Mouse (Mus musculus) thymus, postnatal 25 days (tissue): Measurements from ENCODE around the gene Gpr84.

Experiments
- DNase-seq: peaks from one replicate; pipeline ENCODE4 v3.0.0; 2022

The Gpr84 gene

DNA sequence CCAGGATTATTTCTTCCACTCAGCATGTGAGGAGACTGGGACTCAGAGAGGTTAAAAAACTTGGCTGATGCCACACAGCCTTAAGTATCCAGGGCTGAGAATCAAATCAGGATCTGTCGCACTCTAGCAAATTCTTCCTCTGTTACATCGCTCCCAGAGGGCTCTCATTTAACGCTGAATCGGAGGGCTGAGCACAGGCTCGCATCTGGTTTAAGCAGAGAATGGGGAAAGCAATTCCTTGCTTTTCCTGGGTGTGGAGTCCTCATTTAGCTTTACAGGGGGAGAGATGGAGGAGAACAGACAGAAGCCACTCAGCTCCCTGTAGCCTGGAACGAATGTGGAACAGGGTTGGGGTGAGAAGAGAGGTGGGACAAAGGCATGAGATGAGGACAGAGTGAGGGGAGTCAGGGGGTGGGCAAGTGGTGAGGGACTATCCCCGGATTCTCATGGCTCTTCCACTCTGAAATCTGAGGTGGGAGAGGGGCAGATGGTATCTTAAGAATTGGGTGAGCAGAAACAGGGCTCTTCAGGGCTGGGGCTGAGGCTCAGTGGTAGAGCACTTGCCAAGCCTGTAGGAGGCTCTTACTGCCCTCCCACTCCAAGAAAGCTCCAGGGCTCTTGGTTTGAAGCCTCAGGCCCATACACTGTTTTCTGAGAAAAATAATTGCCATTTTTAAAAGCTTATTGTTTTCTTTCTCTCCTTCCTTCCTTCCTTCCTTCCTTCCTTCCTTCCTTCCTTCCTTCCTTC, 25.2 kb upstream of the Gpr84 start:
- DNase-seq, result no peak

DNA sequence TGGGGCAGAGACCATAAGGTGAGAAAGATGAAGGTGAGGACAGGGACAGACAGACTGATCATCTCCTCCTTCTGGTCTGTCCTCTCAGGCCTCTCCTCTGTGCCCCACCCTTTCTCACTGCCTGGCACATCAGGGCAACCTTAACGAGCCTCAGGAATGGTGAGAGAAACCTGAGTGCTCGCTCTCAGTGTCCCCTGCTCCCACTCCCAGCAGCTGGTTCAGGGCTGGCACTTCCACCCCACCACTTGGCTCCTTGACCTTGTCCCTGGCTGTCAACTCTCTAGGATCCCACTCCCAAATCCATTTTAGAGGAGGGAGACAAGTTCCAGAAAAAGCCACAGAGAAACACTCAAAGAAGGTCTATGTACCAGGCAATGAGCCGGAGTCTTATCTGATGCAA, 24.6 kb upstream of the Gpr84 start:
- DNase-seq, result no peak

DNA sequence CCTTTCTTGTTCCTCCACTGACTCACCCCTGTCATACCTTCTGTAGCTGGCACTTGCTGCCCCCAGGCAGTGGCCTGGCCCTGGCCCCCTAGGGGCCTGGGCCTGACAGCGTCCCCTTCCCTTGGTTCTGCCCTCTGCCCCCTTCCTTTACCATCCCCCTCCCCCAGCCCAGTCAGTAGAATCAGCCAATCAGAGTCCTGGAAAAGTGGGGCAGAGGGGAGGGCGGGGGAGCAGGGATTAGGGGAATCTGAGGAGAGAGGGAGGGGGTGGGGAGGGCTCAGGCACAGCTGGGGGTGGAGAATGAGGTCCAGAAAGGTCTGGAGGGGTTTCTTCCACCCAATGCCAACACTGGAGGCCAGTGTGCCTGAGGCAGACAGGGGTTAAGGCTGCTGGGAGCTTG, 23.8 kb upstream of the Gpr84 start:
- no peak for DNase-seq

DNA sequence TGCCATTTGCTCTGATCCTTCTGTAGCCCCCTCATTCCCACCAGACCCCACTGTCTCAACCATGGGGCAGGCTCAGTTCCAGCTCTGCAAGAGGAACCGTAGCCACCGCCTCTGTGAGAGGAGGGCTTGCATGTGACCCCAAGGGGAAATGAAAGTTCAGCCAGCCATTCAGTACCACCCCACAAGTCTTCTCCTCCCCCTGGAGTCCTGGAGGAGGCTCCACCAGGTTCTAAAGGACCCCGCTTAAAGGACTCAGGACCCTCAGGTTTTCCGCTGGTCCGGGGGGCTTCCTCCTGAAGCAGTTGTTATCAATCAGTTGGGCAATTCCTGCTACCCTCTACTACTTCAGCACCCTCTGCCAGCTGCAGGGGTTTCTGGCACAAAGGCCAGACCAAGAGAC, 23.3 kb upstream of the Gpr84 start:
- no peak for DNase-seq

DNA sequence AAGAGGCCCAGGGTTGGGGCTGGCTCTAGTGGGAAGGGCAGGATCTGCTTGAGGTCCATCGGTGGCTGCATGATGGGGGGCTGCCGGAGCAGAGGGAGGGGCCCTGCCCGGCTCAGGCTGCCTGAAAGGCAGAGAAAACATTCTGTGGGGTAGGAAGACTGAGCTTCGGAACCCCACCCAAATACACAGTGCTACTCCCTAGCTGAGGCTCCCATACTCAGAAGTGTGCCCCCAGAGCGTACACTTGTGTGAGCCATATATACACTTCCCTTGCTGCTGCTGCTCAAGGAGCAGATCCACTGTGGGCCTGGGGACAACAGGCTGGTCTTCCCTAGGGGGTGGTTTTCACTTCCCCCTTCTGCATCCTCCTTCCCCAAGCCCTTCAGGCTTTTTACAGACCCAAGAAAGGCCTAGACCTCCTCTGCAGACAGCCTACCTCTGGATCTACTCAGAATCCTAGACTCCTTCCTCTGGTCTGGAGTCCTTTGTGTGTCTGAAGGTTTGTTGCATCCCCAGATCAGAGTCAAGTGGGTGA, 22.7 kb upstream of the Gpr84 start:
- DNase-seq, result no peak

DNA sequence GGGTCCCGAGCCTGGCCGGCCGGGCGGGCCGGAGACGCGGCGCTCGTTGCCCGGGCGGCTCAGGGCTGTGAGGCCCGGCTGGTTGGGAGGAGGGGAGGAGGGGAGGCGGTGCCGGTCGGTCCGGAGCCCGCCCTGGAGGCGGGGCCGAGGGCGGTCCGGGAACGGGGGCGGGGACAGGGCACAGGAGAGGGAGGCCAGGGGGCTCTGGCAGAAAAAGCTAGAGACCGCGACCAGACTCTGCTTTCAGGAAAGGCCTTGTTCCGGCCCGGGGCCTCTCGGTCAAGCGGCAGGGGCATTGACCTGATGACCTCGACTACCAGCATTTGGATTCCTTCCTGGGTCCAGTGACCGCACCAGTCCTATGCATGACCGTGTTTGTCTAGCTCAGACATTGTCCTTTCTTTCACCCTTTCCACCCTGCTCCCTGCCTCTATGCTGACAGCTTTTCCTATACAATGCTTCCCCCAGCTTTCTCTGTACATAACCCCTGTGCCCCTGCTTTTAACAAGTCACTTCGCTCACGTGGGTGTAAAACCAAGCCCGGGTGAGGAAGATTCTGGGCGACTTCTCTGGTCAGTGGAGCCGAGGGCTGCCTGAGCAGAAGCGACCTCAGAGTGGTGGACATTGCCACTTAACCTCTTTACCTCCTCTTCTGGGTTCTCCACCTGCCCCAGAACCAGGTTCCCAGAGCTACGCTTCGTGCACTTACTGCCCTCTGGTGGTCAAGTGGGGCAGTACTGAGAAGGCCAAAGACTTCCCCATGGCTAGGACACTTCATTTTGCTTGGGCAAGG, 13.2 kb upstream of the Gpr84 start:
- peak; percentile 86 for DNase-seq

DNA sequence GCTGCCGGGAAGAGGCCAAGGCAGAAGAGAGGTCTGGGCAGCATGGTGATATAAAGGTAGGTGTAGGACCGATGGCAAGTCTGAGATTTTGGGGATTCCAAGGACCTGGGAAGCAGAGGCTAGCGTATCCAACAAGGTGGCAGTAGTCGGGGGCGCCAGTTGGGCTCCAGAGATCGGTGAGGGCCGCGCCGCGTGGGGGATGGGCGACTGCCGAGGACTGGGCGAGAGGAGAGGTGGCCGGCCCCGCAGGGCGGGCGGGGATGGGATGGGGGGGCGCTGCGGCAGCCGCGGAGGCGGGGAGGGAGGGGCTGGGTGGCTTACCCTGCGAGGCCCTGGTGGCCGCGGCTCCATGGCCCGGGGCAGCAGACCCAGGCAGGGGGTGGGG, 12.7 kb upstream of the Gpr84 start:
- DNase-seq, result no peak

DNA sequence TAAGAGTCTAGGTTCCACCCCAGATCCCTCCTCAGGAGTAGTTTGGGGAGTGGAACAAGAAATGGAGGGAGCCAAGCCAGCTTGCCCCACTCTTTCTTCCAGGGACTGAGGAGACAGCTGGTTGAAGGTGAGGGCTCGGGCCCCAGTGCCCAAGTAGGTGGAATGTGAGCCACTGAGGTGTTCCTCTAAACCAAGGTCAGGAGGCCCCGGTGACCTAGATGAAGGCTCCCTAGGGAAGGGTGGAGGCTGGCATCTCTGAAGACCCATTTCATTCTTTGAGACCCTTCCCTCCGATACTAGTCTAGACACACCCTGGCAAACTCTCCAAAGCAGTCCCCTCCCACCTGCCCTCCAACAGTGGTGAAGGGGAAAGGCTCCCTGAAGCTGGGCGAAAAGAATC, 12.0 kb upstream of the Gpr84 start:
- DNase-seq, result no peak

DNA sequence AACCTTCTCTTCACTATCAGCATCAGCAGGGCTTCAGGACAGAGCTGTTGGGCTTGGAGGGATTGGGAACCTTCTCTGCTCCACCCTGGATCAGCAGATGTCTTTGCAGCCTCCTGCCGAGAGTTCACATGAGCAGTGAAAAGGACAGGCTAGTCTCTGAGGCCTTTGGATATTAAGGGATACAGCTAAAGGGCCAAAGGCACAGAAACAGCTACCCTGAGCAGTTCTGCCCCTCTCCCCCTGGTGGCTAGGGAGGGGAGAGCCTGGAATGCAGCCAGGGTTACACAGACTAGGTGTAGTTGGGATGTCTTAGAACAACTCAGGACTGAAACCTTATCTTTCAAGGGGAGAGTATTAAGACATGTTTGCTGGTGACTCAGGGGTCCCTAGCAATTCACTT, 10.7 kb upstream of the Gpr84 start:
- DNase-seq, result no peak

DNA sequence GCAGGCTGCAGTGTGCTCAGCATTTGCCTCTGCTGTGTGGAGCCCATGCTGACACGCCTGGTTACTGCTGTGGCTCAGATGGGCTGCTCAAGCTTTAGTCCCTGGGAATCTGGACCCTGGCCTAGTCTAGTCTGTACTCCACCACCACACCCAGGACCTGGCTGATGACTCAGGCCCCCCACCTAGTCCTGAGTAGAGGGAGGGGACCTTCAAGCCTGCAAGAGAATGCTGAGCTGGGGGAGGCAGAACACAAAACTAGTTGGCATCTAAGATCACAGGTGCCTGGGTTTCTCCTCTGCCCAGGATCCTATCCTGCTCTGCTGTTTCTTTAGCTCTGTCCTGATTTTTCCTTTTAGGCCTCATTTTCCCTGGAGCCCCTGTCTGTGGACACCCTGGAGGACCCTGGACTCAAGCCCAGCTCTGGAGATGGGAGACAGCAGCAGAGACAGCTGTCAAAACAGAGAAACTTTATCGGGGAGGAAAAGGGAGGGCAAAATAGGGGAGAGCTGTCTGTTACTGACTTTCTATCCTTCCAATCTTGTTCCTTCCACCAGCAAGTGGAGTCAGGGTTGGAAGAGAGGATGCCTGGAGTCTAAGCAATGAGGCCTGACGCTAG, 7.9 kb upstream of the Gpr84 start:
- DNase-seq, result no peak

DNA sequence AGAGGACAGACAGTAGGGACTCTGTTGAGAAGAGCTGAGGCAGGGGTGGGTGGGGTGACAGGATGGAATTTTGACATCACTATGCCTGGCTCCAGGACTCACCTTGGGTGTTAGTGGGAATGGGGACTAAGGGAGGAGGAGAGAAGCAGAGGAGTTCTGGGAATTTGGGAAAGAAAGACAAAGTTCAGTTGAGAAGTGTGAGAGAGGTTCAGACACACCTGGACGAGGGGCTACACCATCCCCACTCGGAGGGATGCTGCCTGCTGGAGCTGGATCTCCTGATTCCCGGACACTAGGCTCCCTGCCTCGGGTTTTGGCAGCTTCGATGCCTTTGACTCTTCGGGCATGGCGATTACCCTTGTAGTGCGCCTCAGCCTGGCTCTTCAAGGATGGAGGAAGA, 7.3 kb upstream of the Gpr84 start:
- DNase-seq, result no peak

DNA sequence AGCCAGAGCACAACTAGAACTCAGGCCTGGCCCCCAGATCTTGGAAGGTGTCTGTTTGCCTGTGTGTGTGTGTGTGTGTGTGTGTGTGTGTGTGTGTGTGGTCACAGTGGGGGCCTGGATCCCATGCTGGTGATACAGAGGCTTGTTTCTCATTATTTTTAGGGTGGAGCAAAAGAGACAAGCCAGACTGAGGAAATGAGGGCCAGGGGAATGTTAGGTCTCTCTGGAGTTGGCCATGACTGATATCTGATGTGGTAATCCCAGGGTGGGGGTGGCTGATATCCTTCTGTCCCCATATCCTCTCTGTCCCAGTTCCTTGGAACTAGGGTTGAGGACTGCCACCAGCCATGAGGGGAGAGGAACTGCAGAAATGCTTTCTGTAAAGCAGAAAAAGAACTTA, 6.7 kb upstream of the Gpr84 start:
- no peak for DNase-seq

DNA sequence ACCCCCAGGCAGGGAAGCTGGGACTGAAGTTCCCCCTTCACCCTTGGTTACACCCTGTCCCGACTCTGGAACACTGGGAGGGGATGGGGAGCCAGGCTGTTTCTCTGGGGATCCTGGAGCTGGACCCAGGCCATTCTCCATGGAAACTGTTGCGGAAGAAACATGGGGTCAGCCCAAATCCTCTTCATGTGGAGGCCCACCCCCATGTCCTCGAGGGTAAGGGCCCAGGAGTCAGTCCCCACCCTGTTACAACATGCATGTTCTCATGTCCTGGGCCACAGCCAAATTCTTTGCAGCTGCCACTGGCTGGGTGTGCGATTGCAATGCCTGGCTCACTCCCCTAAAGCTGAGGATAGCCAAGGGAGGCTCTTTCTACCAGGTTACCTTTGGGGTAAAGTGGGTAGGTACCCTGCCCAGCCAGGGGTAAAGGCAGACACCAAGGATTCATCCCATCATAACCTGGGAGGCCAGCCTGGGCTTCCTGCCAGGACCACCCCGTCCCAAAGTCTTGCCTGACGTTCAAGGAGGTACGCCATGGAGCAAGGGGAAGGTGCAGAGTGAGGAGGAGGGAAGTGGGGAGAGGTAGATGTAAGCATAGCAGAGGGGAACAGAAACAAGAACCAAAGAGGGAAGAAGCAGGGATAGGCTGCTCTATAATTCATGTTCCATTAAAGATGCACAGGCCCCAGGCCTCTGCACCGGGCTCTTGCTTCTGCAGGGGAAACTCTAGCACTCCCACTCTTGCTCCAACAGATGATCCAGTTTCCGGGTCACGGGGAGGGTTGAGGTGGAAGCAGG, 5.8 kb upstream of the Gpr84 start:
- DNase-seq, result no peak

DNA sequence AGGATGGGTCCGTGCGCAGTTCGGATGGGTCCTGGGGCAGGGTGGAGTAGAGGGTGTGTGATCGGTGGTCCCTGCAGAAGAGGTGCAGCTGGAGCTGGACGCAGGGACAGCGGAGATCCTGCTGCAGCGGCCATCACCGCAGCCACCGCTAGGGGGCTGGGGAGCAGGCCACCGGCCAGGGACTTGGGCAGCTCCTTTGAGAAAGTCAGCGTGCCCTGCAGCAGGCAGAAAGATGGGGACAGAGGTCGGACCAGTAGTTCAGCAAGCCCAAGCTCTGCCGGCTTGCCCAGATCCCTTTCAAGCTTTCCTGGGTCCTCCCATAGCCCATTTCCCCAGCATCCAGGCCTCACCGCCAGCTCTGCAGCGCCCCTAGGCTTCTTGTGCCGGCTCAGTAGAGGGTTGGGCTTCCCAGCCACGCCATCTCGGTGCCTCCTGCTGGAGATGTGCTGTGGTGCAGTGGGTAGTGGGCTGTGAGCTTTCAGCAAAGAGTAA, 4.6 kb upstream of the Gpr84 start:
- DNase-seq, result no peak

DNA sequence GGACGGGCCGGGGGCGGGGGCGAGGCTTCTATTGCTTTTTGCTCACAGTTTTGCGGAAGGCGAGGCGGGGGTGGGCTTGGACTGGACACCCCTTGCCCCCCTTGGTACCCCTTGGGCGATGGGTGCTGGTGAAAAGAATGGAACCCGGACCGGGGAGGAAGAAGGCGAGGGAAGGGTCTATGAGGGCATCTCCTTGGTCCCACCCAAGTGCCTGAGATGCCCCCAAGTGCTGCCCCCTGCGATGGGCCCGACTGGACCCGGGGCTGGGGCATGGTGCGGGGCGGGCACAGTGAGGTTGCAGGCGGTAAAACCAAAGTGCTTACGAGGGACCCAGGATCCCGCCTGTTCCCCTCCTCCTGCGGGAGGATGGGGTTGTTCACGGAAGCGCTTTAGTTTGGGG, 3.8 kb upstream of the Gpr84 start:
- DNase-seq, result no peak

DNA sequence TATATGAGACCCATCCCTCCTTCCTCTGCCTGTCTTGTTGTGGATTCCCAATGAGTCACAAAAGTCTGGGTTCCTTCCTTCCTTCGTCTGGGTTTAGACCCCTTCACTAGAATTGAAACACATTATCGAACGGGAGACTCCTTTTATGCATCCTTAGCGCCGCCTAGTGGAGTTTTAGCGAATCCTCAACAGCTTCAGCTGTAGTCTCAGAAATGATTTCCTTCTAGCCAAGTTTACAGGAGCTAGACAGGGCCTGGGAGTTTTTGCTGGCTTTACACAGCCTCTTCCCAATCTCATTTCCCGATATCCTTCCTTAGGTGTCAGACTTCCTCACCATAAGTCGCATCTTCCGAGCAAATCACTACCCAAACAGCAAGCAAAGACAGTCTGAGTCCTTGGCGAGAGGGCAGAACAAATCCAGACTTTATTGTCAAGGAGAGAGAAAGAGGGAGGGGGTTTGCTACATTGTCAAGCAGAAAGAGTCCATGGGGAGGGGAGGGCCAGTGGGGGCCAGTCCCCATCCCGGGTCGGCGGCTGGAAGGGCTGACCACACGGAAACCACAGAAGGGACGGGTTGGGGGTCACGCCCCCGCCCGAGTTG, 3.2 kb upstream of the Gpr84 start:
- peak; percentile 46 for DNase-seq

DNA sequence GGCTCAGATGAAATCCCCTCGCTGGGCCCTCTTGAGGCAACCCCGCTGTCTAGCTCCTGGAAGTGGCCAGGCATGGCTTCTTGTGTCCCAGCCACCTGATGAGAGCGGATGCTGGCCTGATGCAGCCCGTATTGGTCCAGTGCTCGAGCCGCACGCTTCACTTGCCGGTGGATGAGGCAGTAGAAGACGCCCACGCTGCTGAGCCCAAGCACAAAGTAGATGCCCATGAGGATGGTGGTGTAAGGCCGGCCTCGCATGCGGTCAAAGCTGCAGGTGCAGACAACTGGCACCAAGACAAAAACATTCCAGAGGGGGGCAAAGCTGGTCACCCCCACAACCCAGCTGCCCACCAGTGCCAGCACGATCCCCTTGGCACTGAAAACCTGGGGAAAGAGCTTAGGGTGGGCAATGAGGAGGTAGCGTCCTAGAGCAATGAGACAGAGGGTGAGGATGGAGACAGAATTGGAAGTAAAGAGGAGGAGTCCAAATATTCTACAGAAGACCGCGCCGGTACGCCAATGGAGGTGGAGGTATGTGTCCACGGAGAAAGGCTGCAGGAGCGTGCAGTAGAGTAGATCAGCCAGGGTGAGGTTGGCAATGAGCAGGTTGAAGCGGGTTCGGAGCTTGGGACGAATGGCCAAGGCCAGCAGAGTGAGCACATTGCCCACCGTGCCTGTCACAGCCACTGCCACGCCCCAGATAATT, 1.4 kb downstream of the Gpr84 start:
- no peak for DNase-seq

DNA sequence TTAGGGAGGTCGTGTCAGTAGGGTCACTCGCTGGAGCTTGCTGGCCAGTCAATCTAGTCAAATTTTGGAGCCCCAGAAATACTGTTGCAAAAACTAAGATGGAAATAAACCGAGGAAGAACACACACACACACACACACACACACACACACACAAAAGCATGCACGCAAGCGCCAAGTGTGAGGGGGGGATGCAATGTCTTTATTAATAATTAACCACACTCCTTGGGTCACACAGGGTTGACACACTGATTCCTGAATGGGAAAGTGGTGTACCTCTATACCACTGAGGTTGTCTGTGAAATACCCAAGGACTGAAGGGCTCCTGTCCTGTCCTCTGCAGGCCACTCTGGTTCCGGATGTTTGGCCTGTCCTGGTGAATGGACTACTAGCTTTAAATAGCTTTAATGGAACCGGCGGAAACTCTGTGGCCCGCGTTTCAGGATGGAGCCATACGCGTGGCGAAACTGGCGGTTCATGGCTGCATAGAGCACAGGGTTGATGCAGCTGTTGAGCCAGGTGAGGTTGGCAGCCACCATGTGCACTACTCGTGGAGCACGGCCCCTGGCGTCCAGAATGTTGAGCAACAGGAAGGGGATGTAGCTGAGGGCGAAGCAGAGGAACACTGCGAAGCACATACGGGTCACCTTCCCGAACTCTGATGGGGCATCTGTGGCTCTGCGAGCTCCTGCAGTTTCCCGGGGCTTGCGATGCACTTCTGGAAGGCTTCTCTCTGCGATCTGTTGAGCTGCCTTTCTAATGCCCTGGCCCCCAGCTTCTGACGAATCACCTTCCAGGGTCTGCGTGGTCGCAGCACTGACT, 2.1 kb downstream of the Gpr84 start:
- DNase-seq, result peak; percentile 33

DNA sequence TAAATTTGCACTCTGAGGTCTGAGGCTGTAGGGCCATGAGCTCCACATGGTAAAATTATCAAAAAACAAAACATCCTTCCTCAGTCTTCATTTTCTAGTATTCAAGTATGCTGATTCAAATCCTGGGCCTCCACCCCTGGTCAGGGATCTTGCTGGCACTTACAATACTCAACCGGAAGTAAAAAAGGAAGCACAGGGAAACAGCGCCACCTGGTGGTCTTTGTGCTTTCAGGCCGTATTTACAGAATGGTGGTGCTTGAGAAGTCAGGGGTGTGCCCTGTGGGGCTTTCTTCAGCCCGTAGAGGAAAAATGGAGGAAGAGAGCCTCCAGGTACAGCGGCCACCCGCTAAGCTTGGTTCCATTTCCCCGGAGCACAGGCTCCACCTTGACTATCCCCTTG, 3.3 kb downstream of the Gpr84 start:
- DNase-seq, result peak; percentile 92

DNA sequence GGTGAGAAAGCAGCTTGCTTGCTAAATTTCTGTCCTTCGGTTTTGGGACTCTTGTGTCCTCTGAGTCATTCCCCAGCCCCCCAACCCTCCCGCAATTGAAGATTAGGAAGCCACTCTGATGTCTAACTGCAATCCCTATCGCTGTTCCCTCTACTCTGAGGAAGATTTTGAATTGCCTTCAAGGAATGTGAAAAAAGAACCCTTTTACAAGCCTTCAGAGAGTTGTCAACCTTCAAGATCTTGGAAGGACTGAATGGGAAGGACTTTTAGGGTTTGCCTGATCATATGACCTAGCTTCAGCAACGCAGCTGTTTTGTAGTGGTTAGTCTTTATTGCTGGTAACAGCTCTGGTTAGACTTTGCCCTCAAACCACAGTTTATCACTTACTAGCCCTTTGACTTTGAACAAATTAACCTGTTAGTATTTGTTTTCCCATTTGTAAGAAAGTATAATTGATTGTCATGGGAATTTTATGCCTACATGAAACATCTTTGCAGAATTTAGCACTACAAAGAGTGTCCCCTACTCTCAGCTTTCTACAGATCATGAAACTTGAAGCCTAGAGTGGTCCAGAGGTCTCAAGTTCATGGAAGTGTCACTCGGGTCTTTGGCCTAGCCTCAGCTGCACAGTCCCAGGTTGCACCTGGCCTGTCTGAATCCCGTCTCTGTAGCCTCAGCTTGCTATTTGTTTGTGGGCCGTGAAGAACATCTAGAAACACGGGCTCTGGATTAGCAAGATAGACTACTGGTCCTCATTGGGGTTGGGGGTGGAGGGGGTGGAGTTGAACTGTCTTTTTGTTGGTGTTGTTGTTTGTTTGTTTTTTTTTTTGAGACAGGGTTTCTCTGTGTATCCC, 4.4 kb downstream of the Gpr84 start:
- no peak for DNase-seq
